Mouse (Mus musculus): ENCODE measurements at regions not wholly inside any gene's neighbourhood (a gene's known extent, or its start where the extent isn't known, plus 50 kb on each side); places are given as distances from the start of the nearest gene placed in this dataset.
"Not testable (repeated sequence)": the region's sequence is repeated elsewhere in the genome, so short reads cannot be mapped to it uniquely, and the experiment has no call there.

- Histone ChIP-seq H3K4me1 (ENCODE audit: control insufficient read depth, insufficient read depth, low read length) (no peaks in the 10 kb centered on the region), H3K27ac (ENCODE audit: insufficient read depth, low read depth, low read length) (no peak overlapping the region), H3K4me3 (ENCODE audit: insufficient read depth, low read length) (no peak overlapping the region)
- TF ChIP-seq POLR2A (IDR thresholded peaks at IDR 0.05; ENCODE audit: borderline replicate concordance, low read depth, low read length): no peak
Observed at GRCm38 (mm10) chr9:84461441-84461840, 536.5 kb downstream of the Bckdhb start.

- H3K27ac ChIP-seq (ENCODE audit: insufficient read depth, low read depth, low read length): no peak overlapping the region
- no peak overlapping the region for H3K4me3 ChIP-seq (ENCODE audit: insufficient read depth, low read length)
- no peak for TF ChIP-seq CTCF (IDR thresholded peaks at IDR 0.05; ENCODE audit: low read depth, low read length)
- no peak for TF ChIP-seq POLR2A (IDR thresholded peaks at IDR 0.05; ENCODE audit: borderline replicate concordance, low read depth, low read length)
- H3K4me1 ChIP-seq (ENCODE audit: control insufficient read depth, insufficient read depth, low read length): no peaks in the 10 kb centered on the region
Observed at GRCm38 (mm10) chr9:84466741-84467140, 541.8 kb downstream of the Bckdhb start.

GRCm38 (mm10) chr9:84472696-84473095, 547.8 kb downstream of the Bckdhb start:
- H3K27ac ChIP-seq (ENCODE audit: insufficient read depth, low read depth, low read length): no peak overlapping the region
- TF ChIP-seq CTCF (IDR thresholded peaks at IDR 0.05; ENCODE audit: low read depth, low read length) (no peak), POLR2A (IDR thresholded peaks at IDR 0.05; ENCODE audit: borderline replicate concordance, low read depth, low read length) (no peak)
- H3K4me1 ChIP-seq (ENCODE audit: control insufficient read depth, insufficient read depth, low read length): no peaks in the 10 kb centered on the region
- no peak overlapping the region for H3K4me3 ChIP-seq (ENCODE audit: insufficient read depth, low read length)

- no peak overlapping the region for H3K4me3 ChIP-seq (ENCODE audit: insufficient read depth, low read length)
- TF ChIP-seq POLR2A (IDR thresholded peaks at IDR 0.05; ENCODE audit: borderline replicate concordance, low read depth, low read length) (no peak), CTCF (IDR thresholded peaks at IDR 0.05; ENCODE audit: low read depth, low read length) (no peak)
- H3K27ac ChIP-seq (ENCODE audit: insufficient read depth, low read depth, low read length): no peak overlapping the region
- no peaks in the 10 kb centered on the region for H3K4me1 ChIP-seq (ENCODE audit: control insufficient read depth, insufficient read depth, low read length)
Observed at GRCm38 (mm10) chr9:84475906-84476305, 551.0 kb downstream of the Bckdhb start.

- TF ChIP-seq POLR2A (IDR thresholded peaks at IDR 0.05; ENCODE audit: borderline replicate concordance, low read depth, low read length) (no peak), CTCF (IDR thresholded peaks at IDR 0.05; ENCODE audit: low read depth, low read length) (no peak)
- H3K4me3 ChIP-seq (ENCODE audit: insufficient read depth, low read length): no peak overlapping the region
- no peak overlapping the region for H3K27ac ChIP-seq (ENCODE audit: insufficient read depth, low read depth, low read length)
- peaks cover 2% of the 10 kb centered on the region; the same call in 1 of the 2 replicates for H3K4me1 ChIP-seq (ENCODE audit: control insufficient read depth, insufficient read depth, low read length)
Observed at GRCm38 (mm10) chr9:84499507-84499906, 574.6 kb downstream of the Bckdhb start.

GRCm38 (mm10) chr9:84502981-84503380, 578.0 kb downstream of the Bckdhb start:
- not testable (repeated sequence) for H3K4me1 ChIP-seq (ENCODE audit: control insufficient read depth, insufficient read depth, low read length); H3K27ac ChIP-seq (ENCODE audit: insufficient read depth, low read depth, low read length); H3K4me3 ChIP-seq (ENCODE audit: insufficient read depth, low read length)

DNA sequence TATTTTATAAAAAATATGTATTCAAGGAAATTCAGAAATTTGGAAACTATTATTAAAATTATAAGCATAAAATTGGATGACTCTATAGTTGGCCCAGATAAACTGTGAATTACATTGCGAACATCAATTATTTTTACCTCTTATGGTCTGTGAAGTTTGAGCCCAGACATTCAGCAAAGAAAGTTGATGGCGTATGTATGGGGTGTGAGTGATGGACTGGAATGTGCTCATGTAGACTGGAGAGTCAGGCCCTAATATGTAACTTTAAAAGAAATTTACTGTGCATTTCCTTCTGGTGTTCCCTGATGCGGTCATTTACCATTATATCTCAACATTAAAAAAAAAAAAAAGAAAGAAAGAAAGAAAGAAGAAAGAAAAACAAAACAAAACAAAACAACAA, 592.1 kb downstream of the Bckdhb start:
- Histone ChIP-seq H3K27ac (ENCODE audit: insufficient read depth, low read depth, low read length) (no peak overlapping the region), H3K4me1 (ENCODE audit: control insufficient read depth, insufficient read depth, low read length) (no peaks in the 10 kb centered on the region), H3K4me3 (ENCODE audit: insufficient read depth, low read length) (no peak overlapping the region)
- no peak for TF ChIP-seq POLR2A (IDR thresholded peaks at IDR 0.05; ENCODE audit: borderline replicate concordance, low read depth, low read length)
- TF ChIP-seq CTCF (IDR thresholded peaks at IDR 0.05; ENCODE audit: low read depth, low read length): no peak

- H3K27ac ChIP-seq (ENCODE audit: insufficient read depth, low read depth, low read length): peak overlapping the region; percentile 58
- peaks cover 2% of the 10 kb centered on the region; the same call in 1 of the 2 replicates for H3K4me1 ChIP-seq (ENCODE audit: control insufficient read depth, insufficient read depth, low read length)
- no peak overlapping the region for H3K4me3 ChIP-seq (ENCODE audit: insufficient read depth, low read length)
- TF ChIP-seq CTCF (IDR thresholded peaks at IDR 0.05; ENCODE audit: low read depth, low read length) (no peak), POLR2A (IDR thresholded peaks at IDR 0.05; ENCODE audit: borderline replicate concordance, low read depth, low read length) (no peak)
Observed at GRCm38 (mm10) chr9:84545431-84545830, 620.5 kb downstream of the Bckdhb start.

- Histone ChIP-seq H3K4me1 (ENCODE audit: control insufficient read depth, insufficient read depth, low read length) (peaks cover 2% of the 10 kb centered on the region; the same call in 1 of the 2 replicates), H3K4me3 (ENCODE audit: insufficient read depth, low read length) (no peak overlapping the region), H3K27ac (ENCODE audit: insufficient read depth, low read depth, low read length) (no peak overlapping the region)
- TF ChIP-seq CTCF (IDR thresholded peaks at IDR 0.05; ENCODE audit: low read depth, low read length) (no peak), POLR2A (IDR thresholded peaks at IDR 0.05; ENCODE audit: borderline replicate concordance, low read depth, low read length) (no peak)
Observed at GRCm38 (mm10) chr9:84548012-84548660, 623.2 kb downstream of the Bckdhb start.

DNA sequence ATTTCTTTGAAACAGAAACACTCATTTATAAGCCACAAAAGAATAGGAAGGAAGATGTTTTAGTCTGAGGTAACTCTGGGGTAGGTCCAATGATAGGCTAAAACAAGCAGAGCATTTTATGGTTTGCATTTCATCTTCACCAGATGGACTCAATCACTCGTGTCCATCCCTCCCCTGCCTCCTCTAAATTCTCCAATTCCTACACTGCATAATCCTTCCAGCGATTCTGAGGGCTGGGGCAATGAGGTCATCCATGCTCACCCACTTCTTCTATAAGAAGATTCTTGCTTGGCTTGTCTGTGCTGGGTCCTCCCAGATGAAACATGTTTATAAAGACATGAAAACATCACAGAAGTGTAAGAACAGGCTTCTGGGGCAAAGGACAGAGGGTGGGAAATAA, 630.3 kb downstream of the Bckdhb start:
- Histone ChIP-seq H3K4me1 (ENCODE audit: control insufficient read depth, insufficient read depth, low read length) (no peaks in the 10 kb centered on the region), H3K27ac (ENCODE audit: insufficient read depth, low read depth, low read length) (no peak overlapping the region), H3K4me3 (ENCODE audit: insufficient read depth, low read length) (no peak overlapping the region)
- TF ChIP-seq POLR2A (IDR thresholded peaks at IDR 0.05; ENCODE audit: borderline replicate concordance, low read depth, low read length) (no peak), CTCF (IDR thresholded peaks at IDR 0.05; ENCODE audit: low read depth, low read length) (no peak)
